Mouse (Mus musculus): ENCODE measurements around the gene Ninl. TPM values are rescaled to one million over a fixed set of nuclear protein-coding genes. Genes with fewer than 3 reads are reported as not detected.

Ninl gene
- polyA plus RNA-seq, 1 experiment = 2.4 TPM

GRCm38 (mm10) chr2:151021158-151021557, 18.0 kb downstream of the Ninl start:
- peaks cover 41% of the 10 kb centered on the region for H3K36me3 ChIP-seq (ENCODE audit: control insufficient read depth)
- H3K4me1 ChIP-seq (ENCODE audit: control insufficient read depth) = no peaks in the 10 kb centered on the region; the same call in none of the 2 replicates
- no peak for TF ChIP-seq TAL1 (IDR thresholded peaks at IDR 0.05; ENCODE audit: low read length)
- TF ChIP-seq GATA1 (IDR thresholded peaks at IDR 0.05; ENCODE audit: low read length) = no peak
- no peaks in the 10 kb centered on the region for H3K9me3 ChIP-seq (ENCODE audit: control insufficient read depth, low read length)
- H3K27me3 ChIP-seq (ENCODE audit: control insufficient read depth) = peaks cover 13% of the 10 kb centered on the region
- H3K4me3 ChIP-seq (replicated peaks) = no peak overlapping the region

- TF ChIP-seq TAL1 (IDR thresholded peaks at IDR 0.05; ENCODE audit: low read length) = no peak
- no peak for TF ChIP-seq GATA1 (IDR thresholded peaks at IDR 0.05; ENCODE audit: low read length)
- no peak overlapping the region for H3K4me3 ChIP-seq (replicated peaks)
- peaks cover 13% of the 10 kb centered on the region for H3K27me3 ChIP-seq (ENCODE audit: control insufficient read depth)
- no peaks in the 10 kb centered on the region for H3K36me3 ChIP-seq (ENCODE audit: control insufficient read depth)
- no peaks in the 10 kb centered on the region for H3K9me3 ChIP-seq (ENCODE audit: control insufficient read depth, low read length)
- H3K4me1 ChIP-seq (ENCODE audit: control insufficient read depth) = peaks cover 37% of the 10 kb centered on the region
Measured at GRCm38 (mm10) chr2:151015316-151015715, 23.9 kb downstream of the Ninl start.

DNA sequence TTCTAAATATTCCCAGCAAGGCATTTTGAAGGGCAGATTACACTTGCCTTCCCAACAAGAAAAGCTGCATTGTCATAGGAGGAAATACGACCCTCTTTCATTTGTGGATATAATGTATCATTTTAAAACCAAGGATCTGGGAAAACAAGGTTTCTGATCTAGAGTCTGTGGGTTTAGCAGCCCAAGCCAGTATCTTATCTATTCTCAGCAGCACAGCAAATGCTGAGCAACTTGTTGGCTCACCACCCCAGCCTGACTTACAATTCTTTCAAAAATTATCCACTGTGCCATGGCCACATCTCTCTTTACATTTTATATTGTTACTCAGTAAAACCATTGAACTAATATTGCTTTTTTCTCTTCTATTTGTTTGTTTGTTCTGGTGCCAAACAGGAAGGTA, 27.9 kb downstream of the Ninl start:
- Histone ChIP-seq H3K4me1 (ENCODE audit: control insufficient read depth) (peaks cover 75% of the 10 kb centered on the region), H3K36me3 (ENCODE audit: control insufficient read depth) (peaks cover 4% of the 10 kb centered on the region), H3K9me3 (ENCODE audit: control insufficient read depth, low read length) (no peaks in the 10 kb centered on the region), H3K27me3 (ENCODE audit: control insufficient read depth) (no peaks in the 10 kb centered on the region; the same call in 1 of the 2 replicates), H3K4me3 (replicated peaks) (peak overlapping the region; percentile 36)
- TF ChIP-seq TAL1 (IDR thresholded peaks at IDR 0.05; ENCODE audit: low read length) (peak; percentile 59; the same call in 2 of the 3 replicates), GATA1 (IDR thresholded peaks at IDR 0.05; ENCODE audit: low read length) (peak; percentile 65)

- Histone ChIP-seq H3K9me3 (ENCODE audit: control insufficient read depth, low read length) (no peaks in the 10 kb centered on the region), H3K4me3 (replicated peaks) (peak overlapping the region; percentile 65), H3K4me1 (ENCODE audit: control insufficient read depth) (peaks cover 92% of the 10 kb centered on the region), H3K27me3 (ENCODE audit: control insufficient read depth) (no peaks in the 10 kb centered on the region; the same call in 1 of the 2 replicates), H3K36me3 (ENCODE audit: control insufficient read depth) (peaks cover 8% of the 10 kb centered on the region)
- TF ChIP-seq GATA1 (IDR thresholded peaks at IDR 0.05; ENCODE audit: low read length) = no peak
- TF ChIP-seq TAL1 (IDR thresholded peaks at IDR 0.05; ENCODE audit: low read length) = no peak
Measured at GRCm38 (mm10) chr2:151009515-151010085, 29.6 kb downstream of the Ninl start.

- peaks cover 96% of the 10 kb centered on the region for H3K4me1 ChIP-seq (ENCODE audit: control insufficient read depth)
- no peaks in the 10 kb centered on the region; the same call in 1 of the 2 replicates for H3K27me3 ChIP-seq (ENCODE audit: control insufficient read depth)
- TF ChIP-seq TAL1 (IDR thresholded peaks at IDR 0.05; ENCODE audit: low read length) = no peak
- no peak for TF ChIP-seq GATA1 (IDR thresholded peaks at IDR 0.05; ENCODE audit: low read length)
- no peaks in the 10 kb centered on the region for H3K9me3 ChIP-seq (ENCODE audit: control insufficient read depth, low read length)
- H3K4me3 ChIP-seq (replicated peaks) = peak overlapping the region; percentile 65
- H3K36me3 ChIP-seq (ENCODE audit: control insufficient read depth) = peaks cover 8% of the 10 kb centered on the region
Measured at GRCm38 (mm10) chr2:151008939-151009509, 30.2 kb downstream of the Ninl start.

GRCm38 (mm10) chr2:151008517-151008932, 30.7 kb downstream of the Ninl start:
- H3K36me3 ChIP-seq (ENCODE audit: control insufficient read depth) = peaks cover 8% of the 10 kb centered on the region
- no peak for TF ChIP-seq TAL1 (IDR thresholded peaks at IDR 0.05; ENCODE audit: low read length)
- TF ChIP-seq GATA1 (IDR thresholded peaks at IDR 0.05; ENCODE audit: low read length) = no peak
- no peaks in the 10 kb centered on the region; the same call in 1 of the 2 replicates for H3K27me3 ChIP-seq (ENCODE audit: control insufficient read depth)
- peak overlapping the region; percentile 65 for H3K4me3 ChIP-seq (replicated peaks)
- no peaks in the 10 kb centered on the region for H3K9me3 ChIP-seq (ENCODE audit: control insufficient read depth, low read length)
- peaks cover 96% of the 10 kb centered on the region for H3K4me1 ChIP-seq (ENCODE audit: control insufficient read depth)

DNA sequence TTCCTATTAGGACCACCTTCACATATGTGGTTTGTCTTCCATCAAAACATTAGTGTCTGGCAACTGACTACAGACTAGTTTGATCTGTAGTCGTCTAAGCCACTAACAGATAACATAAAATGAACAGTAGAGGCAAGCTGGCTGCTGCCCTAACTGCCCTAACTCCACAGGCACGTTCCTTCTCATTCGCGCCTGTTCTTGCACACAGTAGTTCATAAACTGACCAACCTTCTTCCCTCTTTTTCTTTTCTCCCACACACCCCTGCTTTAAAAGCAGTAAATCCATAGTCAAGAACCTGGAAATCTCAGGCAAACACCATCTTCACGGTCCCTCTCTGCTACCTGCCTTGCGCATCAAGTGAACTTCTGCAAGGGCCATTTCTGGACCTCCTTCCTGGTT, 31.2 kb downstream of the Ninl start:
- Histone ChIP-seq H3K27me3 (ENCODE audit: control insufficient read depth) (no peaks in the 10 kb centered on the region; the same call in 1 of the 2 replicates), H3K4me3 (replicated peaks) (peak overlapping the region; percentile 65), H3K36me3 (ENCODE audit: control insufficient read depth) (peaks cover 8% of the 10 kb centered on the region), H3K4me1 (ENCODE audit: control insufficient read depth) (peaks cover 96% of the 10 kb centered on the region), H3K9me3 (ENCODE audit: control insufficient read depth, low read length) (no peaks in the 10 kb centered on the region)
- TF ChIP-seq GATA1 (IDR thresholded peaks at IDR 0.05; ENCODE audit: low read length) (no peak), TAL1 (IDR thresholded peaks at IDR 0.05; ENCODE audit: low read length) (no peak)

DNA sequence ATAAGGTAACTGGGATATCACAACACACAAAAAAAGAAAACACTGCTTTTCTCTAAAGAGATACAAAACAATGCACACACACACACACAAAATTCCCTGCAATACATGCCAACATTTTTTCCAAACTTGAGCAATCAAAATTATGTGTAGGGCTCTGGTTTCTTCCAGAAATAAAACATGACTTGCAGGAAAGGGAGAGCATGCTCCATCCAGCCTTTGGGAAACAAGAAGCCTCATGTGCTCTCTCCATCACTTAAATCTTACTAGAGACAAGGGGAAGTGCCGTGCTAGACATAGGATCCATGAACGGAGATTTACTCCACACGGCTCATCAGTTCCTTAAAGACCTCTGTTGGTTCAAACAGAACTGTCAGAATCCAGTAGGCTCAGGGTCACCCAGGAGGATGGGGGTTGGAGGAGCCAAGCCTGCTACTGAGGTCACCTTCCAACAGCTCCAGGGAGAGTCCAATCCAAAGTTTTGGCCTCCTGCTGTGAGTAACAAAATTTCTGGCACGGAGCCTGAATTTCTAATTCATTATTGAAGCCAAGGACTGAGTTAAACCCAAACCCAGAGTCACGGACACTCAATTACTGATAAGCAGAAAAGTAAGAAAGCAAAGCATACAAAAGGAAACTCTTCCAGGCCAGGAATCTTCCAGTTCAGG, 32.8 kb downstream of the Ninl start:
- TF ChIP-seq TAL1 (IDR thresholded peaks at IDR 0.05; ENCODE audit: low read length) = no peak
- no peak for TF ChIP-seq GATA1 (IDR thresholded peaks at IDR 0.05; ENCODE audit: low read length)
- Histone ChIP-seq H3K27me3 (ENCODE audit: control insufficient read depth) (no peaks in the 10 kb centered on the region; the same call in 1 of the 2 replicates), H3K4me3 (replicated peaks) (peak overlapping the region; percentile 65), H3K36me3 (ENCODE audit: control insufficient read depth) (peaks cover 11% of the 10 kb centered on the region), H3K4me1 (ENCODE audit: control insufficient read depth) (peaks cover 96% of the 10 kb centered on the region), H3K9me3 (ENCODE audit: control insufficient read depth, low read length) (no peaks in the 10 kb centered on the region)

DNA sequence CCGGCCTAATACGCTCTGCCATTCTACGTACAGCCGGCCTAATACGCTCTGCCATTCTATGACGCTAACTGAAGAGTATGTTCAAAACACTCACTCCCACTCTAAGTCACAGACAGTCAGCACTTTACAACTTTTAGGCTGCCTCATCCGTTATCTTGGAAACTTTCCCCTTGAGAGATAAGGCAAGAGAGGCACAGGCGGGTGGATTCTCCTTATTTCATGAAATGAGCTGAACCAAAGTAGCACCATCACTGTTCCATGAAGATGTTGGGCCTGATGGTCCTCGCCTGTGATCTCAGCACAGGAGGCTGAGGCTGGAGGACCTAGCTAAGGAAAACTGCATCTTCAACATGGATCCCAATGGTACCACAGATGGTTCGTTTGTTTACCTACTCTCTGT, 34.8 kb downstream of the Ninl start:
- no peak for TF ChIP-seq TAL1 (IDR thresholded peaks at IDR 0.05; ENCODE audit: low read length)
- peak; percentile 77 for TF ChIP-seq GATA1 (IDR thresholded peaks at IDR 0.05; ENCODE audit: low read length)
- peak overlapping the region; percentile 3 for H3K4me3 ChIP-seq (replicated peaks)

More for the DNA sequence above, 34.8 kb downstream of the Ninl start:
- Histone ChIP-seq H3K36me3 (ENCODE audit: control insufficient read depth) (peaks cover 11% of the 10 kb centered on the region), H3K9me3 (ENCODE audit: control insufficient read depth, low read length) (no peaks in the 10 kb centered on the region), H3K4me1 (ENCODE audit: control insufficient read depth) (peaks cover 86% of the 10 kb centered on the region), H3K27me3 (ENCODE audit: control insufficient read depth) (no peaks in the 10 kb centered on the region; the same call in 1 of the 2 replicates)
